Mouse (Mus musculus): Measurements from ENCODE around the gene Dmac2.
"Not testable (repeated sequence)": the region's sequence is repeated elsewhere in the genome, so short reads cannot be mapped to it uniquely, and the experiment has no call there.

The Dmac2 gene

DNA sequence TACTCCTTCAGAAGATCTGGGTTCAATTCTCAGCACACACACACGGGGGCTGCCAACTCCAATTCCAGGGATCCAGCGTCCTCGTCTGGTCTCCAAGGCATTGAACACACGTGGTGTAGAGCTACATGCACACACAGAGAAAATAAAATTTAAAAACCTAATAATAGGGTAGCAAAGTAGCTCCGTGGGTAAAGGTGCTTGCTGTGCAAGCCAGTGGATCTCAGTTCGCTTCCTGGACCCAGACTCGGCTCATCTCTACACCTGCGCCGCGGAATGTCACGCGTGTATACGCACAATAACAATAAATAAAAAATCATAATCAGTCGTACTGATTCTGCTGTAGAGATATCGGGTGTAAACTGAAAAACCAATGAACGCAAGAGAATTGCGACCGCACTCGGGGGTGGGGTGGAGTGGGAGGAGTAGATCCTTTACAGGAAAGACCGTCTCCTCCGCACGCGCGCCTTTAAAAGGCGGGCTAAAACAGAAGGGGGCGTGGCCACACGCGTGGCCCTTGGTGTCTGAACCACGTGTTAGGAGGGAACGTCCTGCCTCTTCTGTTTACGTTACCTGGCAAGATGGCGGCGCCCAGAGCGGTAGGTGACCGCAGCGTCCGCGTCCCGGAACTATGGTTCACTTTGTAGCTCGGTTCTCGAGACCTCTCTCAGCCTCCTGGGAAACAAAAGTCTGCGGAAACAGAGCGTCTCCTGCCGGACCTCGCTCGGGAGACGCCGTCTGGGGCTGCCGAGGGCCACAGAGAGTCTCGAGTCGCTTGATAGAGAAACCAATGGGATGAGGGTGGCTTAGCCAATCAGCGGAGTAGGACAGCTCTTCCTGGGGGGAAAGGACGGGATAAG, at the start of gene Dmac2:
TSS of gene Dmac2 (plus strand) at position 550 of the 857 bp plus-strand sequence.
- peak; percentile 96 for DNase-seq

DNA sequence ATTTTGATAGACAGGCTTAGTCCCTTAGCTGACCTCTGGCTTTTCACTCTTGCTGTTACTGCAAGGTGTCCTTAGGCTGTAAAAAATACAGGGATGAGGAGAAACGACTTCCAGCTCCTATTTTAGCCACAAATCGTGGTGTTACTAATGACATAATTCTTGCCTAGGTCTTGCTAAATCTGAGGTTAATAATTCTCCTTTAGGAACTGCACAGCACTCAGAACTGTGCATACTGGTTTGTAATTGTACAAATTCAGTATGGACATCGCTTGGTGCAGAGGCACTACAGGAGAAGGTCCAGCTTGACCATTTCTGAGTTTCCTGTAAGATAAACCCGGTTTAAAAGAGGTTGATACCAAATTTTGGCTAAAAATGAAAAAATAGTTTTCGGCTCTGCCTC, 45.4 kb upstream of the Dmac2 start:
- not testable (repeated sequence) for DNase-seq

DNA sequence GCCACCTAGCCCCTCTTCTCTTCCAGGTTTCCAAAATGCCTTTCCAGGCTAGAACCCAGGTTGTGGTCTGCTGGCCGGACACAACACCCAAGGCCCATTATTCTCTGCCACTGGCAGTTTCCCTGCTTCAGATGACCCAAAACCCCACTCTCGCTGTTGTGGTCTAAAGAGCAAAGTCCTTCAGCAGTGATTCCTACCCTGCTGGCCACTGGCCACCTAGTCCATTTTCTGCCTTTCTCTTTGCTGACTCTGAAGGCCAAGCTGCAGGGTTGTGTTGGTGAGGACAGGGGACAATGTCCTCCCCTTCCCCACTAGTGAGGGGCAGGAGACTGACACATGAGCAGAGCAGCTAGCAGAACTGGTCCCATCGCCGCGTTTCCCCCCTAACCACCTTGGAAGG, 44.1 kb upstream of the Dmac2 start:
- DNase-seq = peak; percentile 53

DNA sequence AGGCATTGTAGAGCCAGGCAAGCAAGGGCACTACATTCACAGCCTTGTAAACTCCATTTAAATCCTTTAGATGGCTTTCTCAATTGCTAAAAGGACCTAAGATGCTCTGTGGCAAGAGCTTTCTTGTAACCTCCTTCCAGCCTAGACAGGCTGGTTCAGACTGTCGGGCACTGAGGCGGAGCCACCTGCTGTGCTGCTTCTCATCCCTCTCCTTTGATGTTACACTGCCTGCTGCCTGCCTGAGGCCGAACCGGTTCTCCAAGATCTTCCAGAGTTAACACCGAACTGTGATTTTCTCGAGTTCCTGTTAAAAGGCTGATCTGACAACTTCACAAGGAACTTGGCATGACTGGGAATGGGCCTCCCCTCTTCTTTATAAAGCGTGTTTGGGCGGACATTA, 43.3 kb upstream of the Dmac2 start:
- no peak for DNase-seq

DNA sequence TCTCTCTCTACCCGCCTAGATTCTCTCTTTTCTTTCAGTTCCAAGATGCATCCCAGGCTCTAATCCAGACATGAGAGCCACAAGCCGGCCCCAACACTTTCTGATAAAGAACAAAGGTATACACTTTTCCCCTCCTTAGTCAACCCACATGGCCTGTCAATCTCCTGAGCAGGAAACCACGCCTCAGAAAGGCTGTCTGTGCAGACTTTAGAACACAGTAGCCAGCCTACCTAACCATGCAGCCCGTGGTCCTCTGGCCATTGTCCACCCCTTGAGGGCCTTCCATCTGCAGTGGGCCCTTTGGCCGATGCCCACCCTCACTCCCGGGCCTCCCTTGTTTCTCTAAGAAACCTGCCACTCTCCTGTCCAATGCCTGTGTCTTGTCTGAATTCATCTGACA, 42.9 kb upstream of the Dmac2 start:
- not testable (repeated sequence) for DNase-seq

DNA sequence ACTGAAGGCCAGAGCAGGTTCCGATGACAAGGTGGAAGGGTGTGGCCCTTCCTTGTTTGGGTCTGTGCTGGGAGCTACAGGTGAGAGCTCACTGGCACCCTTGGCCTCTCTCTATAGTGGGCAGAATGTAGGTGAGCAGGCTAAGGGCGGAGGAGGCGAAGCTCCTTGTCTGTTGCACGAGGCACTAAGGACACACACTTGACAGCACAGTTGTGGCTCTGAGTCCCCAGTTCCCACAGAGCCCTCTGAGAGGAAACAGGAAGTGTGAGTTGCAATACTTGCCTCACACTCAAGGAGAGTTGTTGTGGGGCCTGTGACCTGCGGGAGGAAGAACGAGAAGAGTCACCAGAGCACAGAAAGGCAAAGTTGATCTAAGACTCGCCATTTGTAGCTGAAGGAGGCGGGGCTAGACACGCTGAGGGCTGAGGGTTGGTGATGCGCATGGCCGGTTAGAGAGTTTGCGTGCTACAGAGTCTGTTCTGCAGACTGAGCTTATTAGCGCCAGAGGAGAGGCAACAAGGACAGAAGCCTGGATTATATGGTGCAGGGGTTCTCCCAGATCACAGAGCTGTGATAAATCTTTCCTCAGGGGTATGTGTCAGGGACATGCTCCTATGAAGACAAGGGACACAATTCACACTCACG, 42.3 kb upstream of the Dmac2 start:
- DNase-seq = not testable (repeated sequence)

DNA sequence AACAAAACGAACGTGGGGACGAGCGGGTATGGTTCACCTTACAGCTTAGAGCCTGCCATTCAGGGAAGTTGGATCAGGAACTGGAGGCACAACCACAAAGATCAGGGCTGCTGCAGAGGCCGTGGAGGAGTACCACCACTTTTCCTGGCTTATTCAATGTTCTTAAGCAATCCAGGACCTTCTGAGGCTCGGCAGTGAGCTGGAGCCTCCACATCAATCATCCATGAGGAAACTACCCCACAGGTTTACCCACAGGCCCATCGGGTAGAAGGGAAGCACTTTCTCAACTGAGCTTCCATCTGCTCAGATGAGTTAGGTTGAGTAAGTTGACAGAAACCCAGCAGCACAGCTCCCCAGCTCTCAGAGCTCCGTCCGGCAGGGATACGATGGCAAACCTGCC, 39.8 kb upstream of the Dmac2 start:
- no peak for DNase-seq

DNA sequence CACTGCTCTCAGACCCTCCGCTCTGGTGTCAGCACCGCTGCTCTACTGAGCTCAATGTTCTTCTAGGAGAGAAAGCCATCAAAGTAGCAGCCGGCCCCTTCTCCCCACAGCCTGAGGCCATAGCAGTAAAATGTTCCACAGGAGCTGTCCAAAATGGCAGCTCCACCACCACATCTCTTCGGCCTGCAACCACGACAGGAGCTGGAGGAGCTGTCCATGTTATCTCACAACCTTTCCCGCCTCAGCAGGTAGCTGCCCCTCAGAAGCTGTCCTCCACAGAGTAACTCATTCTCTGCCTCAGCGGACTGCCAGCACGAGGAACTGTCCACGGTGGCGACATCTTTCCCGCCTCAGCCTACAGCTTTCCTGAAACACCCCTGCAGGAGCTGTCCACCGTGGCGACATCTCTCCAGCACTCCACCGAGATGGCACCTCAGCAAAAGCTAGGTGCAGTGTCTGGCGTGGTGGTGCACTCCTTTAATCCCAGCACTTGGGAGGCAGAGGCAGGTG, 36.9 kb upstream of the Dmac2 start:
- no peak for DNase-seq

DNA sequence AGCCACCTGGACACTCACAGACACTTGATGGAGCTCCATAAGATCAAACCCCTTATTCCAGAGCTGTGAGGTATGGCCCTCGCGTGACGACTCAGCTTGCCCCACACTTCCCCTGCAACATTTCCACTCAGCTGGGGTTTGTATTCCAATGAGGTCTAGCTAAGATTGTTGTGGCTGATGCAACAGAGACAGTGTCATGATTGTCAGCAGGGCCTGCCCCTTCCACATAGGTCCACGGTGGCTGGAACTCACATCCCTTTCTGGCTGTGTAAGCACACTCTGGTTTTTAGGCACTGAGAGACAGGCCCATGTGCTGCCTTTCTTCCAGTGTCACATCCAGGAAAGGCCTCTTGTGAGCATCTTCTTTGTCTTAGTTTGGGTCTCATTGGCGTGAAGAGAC, 34.6 kb upstream of the Dmac2 start:
- no peak for DNase-seq

DNA sequence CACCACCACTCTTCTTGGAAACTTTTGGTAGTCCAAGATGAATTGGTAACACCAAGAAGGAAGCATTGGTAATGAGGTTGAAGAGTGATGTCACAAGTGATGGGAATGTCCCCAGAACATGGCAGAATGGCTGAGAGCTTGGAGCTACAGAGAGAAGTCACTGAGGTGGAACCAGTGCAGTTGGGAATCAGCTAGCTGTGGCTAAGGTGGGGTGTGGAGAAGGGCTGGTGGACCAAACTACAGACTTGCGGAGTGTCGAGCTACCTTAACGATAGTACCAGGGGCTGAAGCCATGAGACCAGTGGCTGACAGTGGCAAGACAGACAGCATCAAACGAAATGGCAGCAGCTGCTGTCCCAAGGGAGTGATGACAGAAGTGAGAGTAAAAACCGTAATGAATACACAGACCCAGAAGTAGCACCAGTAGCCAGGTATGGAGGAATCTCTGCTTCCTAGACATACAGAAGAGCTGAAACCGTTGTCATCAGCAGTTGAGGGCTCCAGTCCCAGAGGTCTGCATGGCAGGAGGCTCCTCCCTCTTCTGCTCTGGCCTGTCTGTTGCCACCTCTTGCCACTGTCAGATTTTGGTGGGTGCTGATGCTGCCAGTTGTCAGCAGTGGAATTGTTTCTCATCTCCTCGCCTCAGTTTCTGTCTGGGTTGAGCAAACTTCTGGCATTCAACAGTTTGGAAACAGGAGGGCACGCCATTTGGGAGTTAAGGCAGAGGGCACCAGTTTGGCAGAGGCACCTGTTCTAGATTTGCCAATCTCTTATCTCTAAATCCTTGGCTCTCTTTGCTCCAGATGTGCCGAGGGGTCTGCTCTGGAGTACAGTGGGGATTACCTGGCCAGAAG, 33.6 kb upstream of the Dmac2 start:
- DNase-seq = no peak

DNA sequence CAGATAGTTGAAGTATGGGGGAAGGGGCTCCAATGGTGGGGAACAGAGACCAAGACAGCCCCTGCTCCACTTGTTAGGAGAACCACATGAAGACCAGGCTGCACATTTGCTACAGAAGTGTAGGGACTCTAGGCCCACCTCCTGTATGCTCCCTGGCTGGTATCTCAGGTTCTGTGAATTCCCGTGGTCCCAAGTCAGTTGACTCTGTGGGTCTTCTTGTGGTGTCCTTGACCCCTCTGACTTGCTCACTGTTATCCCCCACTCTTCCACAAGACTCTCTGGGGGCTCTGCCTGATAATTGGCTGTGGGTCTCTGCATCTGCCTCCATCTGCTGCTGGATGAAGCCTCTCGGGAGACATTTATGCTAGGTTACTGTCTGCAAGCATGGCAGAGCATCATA, 28.0 kb upstream of the Dmac2 start:
- no peak for DNase-seq

DNA sequence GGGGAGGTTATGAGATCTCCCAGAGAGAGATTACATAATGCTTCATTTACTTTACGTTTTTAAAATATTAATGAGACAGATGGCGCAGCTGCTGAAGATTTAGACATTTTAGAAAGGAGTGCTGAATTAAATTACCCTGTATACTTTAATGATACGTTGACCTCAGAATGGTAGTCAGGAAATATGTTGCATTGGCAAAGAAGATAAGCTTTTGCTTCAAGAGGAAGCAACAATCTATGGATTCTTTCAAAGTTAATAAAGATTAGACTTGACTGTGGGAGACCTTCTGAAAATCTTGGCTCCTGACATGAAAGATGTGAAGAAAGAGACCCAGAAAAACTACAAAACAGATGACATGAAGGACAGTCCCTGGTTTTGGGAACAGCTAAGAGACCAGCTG, 25.4 kb upstream of the Dmac2 start:
- DNase-seq = no peak

DNA sequence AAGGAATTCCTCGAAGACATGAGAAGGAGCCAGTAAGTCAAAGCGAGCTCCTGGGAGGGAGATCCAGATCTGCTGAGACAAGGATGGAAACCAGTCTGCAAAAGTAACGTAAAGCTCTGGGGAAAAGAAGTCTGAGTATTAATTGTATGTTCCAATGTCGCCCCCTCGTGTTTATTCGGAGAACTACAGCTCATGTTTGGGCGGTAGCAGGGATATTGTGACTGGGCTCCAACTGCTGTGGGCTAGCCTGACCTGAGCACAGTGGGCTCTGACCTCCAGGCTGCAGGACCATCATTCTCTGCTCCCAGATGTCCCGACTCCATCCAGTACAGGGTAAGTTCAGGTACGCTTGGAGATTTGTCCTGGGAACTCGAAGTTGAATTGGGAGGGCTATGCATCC, 19.6 kb upstream of the Dmac2 start:
- peak; percentile 83 for DNase-seq

DNA sequence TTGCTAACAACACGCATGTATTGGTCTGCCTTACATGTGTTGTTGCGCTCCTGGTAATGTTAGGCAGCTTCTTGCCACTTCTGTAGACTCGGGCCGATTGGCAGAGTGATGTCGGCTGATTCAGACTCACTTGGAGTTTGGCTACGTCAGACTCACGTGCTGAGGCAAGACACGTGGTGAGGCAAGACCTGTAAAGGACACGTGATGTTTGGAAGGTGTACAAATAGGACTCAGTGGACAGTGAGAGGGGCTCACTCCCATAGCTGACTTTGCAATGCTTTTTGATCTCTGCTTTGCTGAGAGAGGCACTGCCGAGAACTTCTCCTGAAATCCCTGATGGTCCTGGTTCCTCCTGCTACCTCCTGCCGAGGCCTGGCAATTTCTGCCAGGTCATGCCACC, 18.5 kb upstream of the Dmac2 start:
- no peak for DNase-seq

DNA sequence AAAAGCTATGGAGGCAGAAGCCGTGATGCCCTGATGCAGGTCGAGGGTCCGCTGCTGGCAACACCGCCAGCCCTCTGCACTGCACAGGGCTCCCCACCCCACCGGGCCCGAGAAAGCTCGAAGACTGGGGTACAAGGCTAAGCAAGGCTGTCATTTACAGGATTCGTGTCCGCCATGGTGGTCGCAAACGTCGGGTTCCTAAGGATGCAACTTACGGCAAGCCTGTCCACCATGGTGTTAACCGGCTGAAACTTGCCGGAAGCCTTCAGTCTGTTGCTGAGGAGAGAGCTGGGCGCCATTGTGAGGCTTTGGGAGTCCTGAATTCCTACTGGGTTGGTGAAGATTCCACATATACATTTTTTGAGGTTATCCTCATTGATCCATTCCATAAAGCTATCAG, 17.9 kb upstream of the Dmac2 start:
- no peak for DNase-seq

DNA sequence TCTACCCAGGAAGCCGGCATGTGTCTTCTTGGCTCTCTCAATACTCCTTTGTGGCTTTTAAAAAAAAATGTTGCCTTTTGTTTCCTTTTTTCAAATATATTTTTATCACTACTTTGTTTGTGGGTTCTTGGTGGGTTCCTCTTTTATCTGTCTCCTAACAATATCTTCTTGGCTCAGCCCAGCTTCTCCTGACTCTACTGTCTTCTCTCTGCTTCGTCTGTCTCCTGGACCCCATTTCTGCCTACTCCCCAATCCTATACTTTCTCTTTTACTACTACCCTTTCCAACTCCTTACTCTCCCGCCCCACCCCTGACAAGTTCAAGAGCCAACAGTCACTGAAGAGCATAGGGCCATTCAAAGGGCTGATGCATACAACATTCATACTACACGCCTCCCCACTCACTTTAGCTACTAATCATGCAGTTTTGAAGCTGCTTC, 12.6 kb upstream of the Dmac2 start:
- DNase-seq = no peak

DNA sequence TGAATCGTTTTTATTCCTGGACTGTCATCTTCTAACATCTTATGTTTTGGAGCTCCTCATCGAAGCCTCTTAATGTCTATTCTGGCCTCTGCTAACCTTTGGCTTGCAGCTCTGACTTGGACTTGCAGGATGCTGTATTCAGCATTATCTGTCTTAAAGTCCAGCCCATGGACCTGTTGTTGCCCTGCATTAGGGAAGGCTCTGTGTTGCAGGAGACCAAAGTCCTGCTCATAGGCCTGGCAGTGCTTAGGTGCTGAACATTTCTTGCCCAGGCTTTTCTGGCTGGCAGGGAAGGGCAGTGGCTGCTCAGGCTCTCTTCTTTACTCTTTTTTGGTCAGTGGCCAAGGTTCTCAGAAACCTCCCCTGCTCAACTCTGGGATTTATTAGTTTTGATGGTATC, 12.0 kb upstream of the Dmac2 start:
- DNase-seq = peak; percentile 65

DNA sequence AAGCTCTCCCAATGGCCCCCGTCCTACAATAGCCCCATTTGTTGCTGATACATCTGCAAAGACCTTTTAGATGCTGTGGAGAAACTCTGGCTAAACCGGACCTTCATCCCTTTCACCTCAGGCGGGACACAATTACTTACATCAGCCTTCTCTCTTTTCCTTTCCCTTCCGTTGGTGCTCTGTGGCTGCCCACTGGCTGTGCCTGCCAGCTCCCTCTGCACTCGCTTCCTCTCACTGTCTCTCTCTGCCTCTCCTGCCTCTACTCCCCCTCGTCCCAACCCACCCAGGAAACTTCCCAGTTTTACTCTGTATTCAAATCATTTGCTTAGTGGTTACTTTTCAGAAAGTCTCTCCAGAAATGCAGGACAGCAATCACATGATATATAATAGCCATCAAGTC, 9.2 kb upstream of the Dmac2 start:
- DNase-seq = no peak

DNA sequence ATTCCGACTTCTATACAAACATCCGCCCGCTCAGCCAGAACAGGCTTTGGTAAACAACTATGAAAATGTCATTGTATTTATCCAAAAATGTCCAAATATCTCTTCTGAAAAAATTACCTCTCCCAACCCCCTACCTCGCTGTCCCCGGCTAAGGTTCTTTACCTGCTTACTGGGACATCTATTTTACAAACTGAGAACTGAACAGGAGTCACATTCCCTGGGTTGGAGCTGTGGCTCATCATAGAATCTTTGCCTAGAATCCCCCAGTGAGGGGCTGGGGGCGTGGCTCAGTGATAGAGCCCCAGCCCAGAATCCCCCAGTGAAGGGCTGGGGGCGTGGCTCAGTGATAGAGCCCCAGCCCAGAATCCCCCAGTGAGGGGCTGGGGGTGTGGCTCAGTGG, 7.7 kb upstream of the Dmac2 start:
- DNase-seq = no peak

DNA sequence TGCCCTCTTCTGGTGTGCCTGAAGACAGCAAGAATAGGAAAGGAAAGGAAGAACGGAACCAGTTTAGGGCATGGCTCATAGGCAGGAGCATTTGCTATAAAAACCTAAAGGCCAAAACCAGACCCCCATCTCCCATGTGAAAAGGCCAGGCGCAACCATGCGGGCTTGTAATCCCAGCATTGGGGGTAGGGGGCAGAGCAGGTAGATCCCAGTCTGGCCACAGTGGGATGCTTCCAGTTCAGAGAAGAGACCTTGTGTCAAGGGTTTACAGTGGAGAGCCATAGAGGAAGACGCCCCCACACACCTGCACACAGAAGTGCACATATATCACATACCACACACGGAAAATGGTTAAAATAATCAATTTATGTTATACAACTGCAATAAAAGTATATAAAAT, 5.1 kb upstream of the Dmac2 start:
- DNase-seq = no peak

DNA sequence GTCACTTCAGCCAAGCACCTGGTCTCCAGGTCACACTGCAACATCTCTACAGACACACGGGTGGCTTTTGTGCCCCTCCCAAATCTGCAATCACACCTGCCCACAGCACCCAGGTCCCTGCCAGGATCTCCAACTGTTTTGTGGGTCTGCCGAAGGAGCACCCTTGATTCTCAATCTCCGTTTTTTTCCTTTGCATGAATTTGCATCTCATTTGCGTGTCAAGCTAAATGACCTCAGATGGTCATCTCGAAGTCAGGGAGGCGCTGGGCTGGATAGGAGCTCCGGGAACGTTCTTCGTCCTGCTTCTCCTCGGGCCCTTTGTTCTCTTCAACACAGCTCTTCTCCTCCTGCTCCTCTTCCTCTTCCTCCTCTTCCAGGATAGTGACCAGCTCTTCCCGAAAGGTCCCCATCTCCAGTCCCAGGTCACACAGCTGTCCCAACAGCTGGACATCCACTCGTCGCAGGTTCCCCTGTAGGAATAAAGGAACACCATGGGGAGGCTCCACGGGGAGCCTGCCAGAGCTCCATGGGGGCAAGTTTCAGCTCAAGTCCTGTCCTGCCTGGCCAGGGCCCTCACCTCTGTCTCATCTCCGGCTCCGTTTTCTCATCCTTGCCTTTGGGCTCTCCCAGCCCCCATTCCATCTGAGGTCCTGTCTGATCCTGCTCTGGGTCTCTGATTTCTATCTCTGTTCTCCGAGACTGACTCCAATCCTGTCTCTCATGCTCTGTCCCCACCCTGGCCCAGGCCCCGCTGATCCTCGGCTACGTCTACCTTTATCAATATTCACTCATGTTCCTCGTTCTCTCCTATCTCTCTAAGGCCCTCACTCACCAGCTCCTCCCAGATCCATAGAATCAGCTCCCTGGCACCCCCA, 4.1 kb upstream of the Dmac2 start:
- no peak for DNase-seq

DNA sequence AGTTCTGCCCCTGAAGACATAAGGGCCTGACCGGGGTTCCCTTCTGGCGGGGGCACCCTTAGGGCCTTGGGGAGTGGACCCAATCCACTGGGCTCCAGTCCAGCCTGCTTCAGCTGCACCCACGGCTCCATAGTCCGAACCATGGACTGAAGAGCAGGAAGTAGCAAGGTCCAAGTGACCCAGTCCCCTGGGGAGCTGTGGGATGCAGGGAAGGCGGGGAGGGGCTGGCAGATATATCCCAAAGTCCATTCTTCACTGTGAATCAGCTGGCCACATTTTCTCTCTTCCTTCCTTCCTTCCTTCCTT, 3.6 kb upstream of the Dmac2 start, which contains the start of gene Erich4:
TSS of gene Erich4 (minus strand) at position 187 of the 306 bp plus-strand sequence.
- DNase-seq = peak; percentile 81
